Mouse (Mus musculus) c-Kit-positive CD71-positive TER-119-positive erythroid progenitor cells, embryonic 14.5 days (primary cell): Measurements from ENCODE around the gene Ipo4.

Experiments used
- DNase-seq: peaks from one replicate; pipeline ENCODE4 v3.0.0-alpha.2; 2013; ENCODE audit warnings: low spot score

The Ipo4 gene

DNA sequence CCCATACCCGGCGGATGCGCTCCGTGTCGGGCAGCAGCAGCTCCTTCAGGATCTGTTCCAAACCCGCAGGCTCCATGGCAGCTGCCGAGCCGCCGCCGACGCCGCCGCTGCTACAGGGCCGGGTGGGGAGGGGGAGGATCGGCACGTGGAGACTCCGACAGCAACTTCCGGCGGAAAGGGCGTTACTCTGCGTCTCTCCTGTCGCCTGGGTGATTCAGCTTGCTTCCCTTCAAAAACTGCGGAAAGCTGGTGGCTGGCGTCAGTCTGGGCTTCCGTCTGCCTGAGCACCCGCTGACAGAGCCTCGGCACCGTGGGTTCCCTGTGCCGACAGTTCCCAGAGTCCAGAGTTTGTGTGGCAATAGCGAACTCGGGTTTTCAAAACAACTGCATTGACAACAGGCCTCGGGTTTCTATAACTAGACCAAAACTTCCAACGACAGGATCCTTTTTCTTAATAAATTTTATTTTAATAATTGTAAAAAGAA is at the start of gene Ipo4:
Ipo4 (minus strand) TSS at position 435 of the 485 bp plus-strand sequence.
- peak; percentile 76 for DNase-seq

DNA sequence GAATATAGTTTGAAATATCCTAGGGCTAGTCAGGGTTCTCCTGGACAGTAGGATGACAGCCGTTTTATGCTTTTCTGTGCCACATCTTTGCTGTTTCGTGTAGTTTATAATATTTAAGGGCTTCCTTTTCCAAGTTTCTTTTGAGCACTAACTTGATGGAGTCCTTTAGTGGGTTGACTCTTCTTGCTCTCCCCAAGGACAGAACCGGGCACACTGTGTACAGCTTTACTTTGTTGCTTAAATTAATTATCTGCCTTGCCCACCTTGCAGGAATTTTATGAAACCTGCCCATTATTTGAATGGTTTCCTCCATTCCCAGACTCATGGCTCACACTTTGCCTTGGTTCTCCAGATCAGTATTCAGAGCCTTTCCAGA is 46.3 kb upstream of the Ipo4 start:
- DNase-seq: no peak

DNA sequence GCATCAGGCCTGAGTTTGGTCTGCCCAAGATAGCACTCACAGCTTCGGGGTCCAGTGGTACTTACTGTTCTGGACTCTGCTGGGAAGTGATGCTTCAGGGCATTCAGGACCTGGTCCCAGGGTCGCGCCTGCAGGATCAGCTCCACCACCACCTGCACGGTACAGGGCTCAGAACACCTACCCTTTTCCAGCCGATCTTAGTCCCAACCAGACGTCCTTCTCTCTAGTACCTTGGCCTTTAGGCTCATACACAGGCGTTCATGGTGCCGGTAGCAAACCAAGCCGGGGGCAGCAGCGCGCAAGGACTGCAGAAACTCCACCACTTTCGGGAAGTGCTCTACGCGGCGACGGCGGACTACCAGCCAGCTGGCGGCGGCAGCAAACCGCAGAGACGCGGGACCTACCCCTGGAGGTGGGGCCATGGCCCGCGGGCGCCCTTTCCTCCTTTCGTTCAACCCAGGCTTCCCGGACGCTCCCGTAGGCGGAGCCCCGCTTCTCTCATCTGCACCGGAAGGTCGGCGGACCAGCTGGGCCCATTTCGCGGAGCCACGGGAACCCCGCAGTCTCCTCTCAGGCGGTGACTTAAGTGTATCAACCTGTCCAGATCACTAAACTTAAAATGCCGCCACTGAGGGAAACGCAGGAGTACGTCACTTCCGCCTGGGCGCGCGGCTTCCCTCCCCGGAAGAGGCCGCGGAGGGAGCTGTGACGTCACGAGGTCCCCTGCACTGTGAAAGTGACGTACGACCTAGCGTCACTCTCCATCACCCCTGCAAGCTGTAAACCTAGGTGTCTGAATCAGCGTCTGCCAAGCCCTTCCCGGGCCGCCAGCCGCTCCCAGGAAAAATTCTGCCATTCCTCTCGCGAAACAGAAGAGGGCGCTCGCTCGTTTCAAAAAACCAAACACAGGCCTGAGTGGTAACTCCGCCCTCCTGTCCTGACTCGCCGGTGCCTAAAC is 45.7 kb upstream of the Ipo4 start, which contains the start of gene Tinf2:
Tinf2 (minus strand) TSS at position 661 of the 958 bp plus-strand sequence.
- peak; percentile 96 for DNase-seq

DNA sequence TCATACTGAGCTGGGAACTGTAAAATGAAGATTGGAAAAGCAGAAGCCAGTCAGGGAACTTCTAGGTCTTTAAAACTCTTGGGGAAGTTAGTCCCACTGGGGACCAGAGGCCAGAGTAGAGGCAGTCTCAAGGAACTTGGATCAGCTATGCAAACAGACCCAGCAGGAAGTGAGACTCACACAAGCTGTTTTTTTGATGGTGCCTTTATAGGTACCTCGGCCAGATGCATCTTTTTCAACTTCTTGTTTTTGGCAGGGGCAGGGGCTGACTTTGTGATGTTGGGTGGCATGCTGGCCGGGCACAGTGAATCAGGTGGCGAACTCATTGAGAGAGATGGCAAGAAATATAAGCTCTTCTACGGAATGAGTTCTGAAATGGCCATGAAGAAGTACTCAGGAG is 41.9 kb upstream of the Ipo4 start:
- DNase-seq: no peak

DNA sequence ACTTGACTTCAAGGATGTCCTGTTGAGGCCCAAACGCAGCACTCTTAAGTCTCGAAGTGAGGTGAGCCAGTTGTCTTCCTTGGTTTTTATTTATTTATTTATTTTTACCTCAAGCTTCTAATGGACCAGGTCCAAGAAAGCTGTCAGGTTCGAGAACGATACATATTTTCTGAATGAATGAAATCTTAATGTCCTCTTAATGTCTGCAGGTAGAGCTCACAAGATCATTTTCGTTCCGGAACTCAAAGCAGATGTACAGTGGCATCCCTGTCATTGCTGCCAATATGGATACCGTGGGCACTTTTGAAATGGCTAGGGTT is 36.9 kb upstream of the Ipo4 start:
- DNase-seq: no peak

DNA sequence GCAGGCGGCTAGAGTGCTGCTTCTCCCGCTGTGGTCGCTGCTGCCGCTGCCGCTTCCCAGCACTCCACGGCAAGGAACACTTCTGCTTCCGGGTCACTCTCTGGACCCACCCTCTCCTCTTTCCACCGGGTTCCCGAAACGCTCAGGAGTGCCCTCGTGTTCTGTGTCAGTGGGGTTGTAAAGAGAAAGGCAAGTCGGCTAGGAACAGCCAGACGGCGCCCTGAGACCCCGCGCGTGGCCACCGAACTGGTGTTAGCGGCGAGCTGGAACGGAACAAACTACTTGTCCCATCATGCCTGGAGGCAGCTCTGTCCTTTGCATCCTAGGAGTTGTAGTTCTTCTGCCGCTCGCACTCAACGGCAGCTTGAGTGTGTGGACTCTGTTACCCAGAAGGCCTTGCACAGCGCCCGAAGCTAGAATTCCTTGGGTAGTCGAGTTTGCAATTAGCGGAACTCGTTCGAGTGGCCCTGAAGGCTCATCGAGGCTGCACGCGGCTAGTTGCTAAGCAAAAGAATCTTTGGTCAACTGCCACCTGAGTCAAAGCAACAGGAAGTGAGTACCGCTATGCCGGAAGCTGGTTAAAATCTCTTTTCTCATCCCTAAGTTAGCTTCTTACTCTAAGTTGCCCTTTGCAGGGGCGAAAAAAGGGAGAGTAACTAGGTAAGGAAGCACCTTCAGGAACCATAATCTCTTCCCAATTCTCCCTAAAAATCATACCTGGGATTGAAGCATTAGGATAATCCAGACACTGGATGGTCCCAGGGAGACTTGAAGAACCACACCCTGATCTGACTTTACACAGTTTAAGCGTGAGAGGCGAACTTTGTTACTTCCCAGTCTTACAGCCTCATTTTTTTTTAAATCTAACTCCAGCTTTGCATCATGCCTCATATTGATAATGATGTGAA is 36.3 kb upstream of the Ipo4 start, which contains the start of the genes Gmpr2 and Nedd8:
Gmpr2 (plus strand) TSS at position 109 of the 908 bp plus-strand sequence.
Nedd8 (minus strand) TSS at position 292 of the 908 bp plus-strand sequence.
- DNase-seq: peak; percentile 90

DNA sequence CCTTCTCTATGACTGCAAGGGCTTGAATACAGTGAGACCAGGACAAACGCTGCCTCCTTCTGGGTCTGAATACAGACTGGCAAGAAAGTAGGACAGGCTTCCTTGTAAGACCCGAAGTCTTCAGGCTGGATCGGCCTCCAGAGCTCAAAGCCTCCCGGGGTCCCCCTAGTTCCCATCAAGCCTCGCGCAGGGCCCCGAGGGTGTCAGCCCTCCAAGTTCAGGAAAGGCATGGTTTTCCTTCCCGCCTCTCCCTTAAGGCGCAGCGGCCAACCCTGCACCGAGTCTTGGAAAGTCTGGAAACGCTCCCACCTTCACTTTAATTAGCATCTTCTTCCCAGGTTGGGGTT is 35.7 kb upstream of the Ipo4 start:
- DNase-seq: no peak

DNA sequence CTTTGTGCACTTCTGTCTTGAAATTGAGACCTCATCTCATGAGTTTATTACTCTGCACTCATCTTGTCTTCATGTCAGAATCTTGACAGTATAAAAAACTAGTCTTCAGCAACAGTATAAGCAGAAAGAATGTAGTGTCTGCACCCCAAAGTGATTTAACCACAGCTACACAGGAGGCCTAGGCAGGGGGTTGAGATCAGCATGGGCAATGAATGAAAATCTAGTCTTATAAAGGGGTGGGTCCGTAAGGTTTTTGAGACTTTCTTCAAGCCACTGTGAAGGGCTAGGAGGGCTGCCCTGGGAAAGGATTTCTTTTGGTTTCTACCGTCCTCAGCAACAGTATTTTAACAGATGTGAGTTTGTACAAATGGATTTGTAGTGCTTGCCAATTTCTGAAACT is 24.9 kb upstream of the Ipo4 start:
- no peak for DNase-seq

DNA sequence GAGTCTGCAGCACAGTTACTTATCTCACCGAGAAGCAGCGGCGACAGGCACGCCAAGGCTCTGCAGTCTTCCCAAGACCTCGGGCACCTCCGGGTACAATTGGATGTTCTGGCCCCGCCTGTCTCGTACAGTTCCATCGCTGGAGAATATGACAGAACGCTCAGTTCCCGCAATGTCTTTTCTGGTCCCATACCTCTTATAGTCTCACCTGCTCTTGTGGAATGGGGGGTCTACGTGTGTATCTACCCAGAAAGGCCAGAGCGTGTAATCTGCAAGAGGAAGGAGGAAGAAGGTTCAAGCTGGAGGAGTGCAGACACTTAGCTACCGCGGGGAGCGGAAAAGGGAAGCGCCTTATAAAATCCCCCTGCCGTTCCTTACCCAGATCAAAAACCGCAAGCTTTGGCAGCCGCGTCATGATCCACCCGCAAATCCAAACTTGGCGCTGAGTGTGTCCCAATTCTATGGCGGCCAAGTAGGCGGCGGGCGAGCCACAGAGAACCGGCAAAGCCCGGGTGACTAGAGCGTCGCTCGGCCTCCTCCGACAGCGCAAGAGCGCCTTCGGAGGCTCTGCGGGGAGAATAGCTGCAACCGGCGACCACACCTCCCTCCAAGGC is 24.3 kb upstream of the Ipo4 start, which contains the start of gene Mdp1:
Mdp1 (minus strand) TSS at position 549 of the 614 bp plus-strand sequence.
- peak; percentile 81 for DNase-seq

DNA sequence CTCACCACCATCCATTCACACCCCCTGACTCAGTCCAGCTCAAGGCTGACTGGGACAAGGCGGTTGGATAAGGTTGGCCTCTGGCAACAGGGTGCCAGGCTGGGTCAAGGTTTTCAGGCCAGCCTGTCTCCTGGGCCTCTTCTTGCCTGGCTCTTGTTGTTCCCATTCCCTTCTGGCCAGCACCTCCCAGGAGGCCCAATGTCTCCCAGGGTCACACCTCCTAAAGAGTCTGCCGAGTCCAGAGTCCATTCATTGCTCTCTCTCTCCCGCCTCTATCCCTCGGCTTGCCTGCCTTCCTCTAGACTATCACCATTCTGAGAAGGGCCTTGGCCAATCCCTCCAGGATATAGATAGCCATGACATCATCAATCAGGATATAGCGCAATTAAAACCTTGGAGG is 22.3 kb upstream of the Ipo4 start:
- no peak for DNase-seq

DNA sequence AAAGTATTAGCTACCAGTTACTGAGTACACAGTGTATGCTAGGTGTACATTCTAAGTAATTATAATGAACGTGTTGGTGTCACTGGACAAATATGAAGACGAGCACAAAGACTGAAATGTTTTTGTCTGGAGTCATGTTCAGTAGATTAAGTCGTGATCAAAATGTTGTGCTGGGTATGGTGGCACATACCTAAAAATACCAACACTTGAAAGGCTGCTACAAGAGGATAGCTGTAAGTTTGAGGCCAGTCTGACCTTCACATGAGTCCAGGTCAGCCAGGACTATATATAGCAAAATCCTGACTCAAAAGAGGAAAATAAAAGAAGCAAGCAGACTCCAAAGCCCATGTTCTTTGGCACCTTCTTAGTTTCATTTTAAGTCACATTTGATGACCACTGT is 21.2 kb upstream of the Ipo4 start:
- no peak for DNase-seq

DNA sequence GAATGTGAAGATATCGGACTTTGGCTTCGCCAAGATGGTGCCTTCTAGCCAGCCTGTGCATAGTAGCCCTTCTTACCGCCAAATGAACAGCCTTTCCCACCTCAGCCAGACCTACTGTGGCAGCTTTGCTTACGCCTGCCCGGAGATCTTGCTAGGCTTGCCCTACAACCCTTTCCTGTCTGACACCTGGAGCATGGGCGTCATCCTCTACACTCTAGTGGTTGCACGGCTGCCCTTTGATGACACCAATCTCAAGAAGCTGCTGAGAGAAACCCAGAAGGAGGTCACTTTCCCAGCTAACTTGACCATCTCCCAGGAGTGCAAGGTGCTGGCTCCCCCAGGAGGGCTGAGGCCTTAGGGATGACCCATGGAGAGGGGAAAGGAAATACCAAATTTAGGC is 15.8 kb upstream of the Ipo4 start:
- DNase-seq: no peak

DNA sequence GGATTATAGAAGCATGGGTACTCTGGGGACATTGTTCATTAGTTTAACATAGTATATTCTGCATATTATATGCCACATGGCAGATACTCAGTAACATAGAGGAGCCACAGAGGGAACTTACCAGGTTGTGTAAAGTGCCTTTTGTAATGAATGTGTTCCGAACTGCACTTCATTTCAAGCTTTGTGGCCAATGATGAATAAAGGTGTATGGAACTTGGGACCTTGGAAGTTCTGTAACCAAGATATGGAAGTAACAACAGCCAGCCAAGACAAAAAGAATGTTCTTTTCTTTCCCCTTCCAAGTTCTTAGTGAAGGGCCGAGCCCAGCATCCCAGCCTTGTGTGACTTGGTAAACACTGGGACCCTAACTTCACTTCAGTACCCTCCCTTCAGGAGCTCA is 14.1 kb upstream of the Ipo4 start, which contains the start of gene Tssk4:
Tssk4 (plus strand) TSS at position 301 of the 400 bp plus-strand sequence.
- no peak for DNase-seq

DNA sequence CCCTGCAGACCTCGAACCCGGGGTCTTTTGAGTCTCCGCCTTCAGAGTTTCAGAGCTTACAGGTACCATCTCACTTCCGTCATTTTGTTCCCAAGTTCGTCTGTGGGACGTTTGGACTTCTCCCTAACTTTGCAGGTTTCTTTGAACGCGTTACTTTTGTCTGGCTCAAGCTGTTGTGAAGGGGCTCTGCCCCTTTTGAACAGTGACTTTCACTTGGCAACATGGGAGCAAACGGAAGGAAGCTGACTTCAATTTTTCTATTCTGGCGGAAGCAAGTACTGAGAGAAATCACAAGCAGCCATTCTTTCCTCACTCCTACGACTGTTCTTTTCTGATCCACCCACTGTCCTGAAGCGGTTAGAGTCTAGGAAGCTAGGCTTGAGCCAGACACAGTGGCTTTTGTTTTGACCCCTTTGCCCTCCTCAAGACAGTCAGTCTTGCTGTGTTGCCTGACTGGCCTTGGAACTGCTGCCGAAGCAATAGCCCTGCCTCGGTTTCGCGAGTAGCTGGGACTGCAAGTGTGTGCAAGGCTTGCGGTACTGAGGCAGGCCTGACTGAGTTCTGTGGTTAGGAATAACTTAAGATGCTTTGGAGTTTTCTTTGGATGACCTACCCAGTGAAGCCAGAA is 8.6 kb upstream of the Ipo4 start:
- DNase-seq: no peak

DNA sequence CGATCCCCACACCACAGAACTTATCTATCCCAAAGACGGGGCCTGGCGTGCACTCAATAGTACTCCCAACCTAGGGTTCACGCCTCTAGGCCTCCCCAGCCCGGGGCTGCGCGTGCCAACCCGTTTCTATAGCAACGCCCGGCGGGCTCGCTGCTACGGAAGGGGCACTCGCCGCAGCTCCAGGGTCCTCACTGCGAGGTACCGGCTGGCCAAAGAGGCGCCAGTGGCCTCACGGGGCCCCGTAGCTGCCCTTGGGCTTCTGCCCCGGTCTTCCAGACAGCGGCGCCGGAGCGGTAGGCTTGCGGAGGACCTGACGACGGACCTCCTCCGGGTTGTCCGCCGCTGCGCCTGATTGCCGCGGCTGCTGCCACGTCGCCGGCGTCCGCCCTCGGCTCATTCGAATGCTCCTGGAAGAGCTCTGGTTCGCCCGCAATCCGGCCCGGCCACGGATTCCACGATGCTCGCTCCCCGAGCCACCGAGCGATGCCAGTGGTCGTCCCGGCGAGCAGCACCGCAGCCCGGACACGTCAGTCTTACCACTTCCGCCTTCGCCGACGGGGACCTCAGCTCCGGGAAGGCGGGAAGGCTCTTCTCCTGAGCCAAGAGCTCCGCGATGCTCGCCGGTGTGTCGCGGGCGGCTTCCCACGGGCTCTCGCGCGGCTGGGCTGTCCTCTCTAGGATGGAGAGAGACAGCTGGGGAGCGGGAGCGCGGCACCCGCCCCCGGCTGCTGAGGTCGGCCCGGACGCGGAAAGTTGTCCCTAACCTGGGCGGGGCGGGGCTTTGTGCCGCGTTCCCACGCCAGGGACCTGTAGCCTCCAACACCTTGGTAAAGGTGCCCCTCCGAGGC is 7.5 kb upstream of the Ipo4 start, which contains the start of gene Tm9sf1:
Tm9sf1 (minus strand) TSS at position 747 of the 848 bp plus-strand sequence.
- DNase-seq: peak; percentile 75

DNA sequence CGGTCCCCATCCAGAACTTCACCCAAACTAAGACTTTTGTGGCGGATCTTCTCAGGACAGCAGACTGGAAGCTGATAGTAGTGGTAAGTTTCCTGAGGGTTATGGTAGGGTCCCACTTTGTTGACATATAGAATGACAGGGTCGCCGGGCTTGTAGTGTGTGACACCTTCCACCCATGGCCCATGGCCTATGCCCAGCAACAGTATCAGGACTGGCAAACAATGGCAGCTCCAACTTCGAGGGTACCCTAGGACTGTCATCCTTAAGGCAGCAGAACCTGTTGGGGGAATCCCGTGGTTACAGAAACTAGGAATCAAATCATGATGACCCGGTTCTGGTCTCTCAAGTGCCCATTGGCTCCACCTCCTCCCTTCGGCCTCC is 6.9 kb upstream of the Ipo4 start:
- no peak for DNase-seq

DNA sequence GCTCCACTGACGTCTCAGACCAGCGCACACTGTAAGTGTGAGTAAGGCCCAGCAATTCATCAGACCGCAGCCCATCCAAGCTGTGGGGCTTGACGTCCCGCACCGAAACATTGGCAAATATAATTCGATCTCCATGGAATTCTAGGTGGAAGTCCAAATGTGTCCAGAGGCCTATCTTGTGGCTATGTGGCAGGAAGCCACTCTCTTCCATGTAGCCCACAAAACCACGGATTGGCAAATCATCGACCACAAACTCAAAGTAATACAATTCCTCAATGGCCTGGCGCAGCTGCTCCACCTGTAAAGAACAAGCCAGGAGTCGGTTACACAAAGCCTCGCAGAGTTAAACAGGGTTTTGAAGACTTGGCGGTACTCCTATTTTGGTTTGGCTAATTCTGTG is 5.5 kb upstream of the Ipo4 start:
- DNase-seq: no peak

DNA sequence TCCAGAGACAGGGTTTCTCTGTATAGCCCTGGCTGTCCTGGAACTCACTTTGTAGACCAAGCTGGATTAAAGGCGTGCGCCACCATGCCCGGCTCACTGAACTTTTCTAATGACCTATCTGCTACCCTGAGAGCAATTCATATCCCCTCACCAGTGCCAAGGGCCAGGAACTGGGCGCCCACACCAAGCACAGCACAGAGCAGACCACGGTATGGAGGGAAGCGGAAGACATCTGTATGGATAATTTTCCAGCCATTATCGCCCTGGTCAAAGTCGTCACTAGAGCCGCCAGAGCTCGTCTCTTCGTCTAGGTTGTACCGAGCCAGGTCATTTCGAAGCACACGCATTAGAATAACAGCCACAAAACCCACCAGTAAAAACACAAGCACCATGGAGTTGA is 5.1 kb upstream of the Ipo4 start:
- DNase-seq: no peak

DNA sequence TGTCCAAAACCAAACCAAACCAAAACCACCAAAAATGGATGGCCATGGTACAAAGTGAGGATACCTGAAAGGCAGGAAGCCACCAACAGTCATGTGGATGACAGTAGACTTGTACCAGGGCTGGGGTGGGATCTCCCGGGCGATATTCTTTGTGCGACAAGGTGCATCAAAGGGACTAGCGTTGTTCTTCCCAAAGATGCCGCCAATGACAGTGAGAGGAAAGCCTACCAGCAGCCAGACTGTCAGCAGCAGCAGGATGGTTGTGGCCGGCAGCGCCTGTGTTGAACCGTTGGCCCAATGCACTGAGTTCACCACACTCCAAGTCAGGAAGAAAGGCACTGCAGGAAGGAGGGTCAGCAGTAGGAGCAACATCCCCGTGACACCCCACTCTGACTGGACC is 2.0 kb upstream of the Ipo4 start, which contains the start of gene Gm49378:
Gm49378 (minus strand) TSS at position 101 of the 400 bp plus-strand sequence.
- no peak for DNase-seq

DNA sequence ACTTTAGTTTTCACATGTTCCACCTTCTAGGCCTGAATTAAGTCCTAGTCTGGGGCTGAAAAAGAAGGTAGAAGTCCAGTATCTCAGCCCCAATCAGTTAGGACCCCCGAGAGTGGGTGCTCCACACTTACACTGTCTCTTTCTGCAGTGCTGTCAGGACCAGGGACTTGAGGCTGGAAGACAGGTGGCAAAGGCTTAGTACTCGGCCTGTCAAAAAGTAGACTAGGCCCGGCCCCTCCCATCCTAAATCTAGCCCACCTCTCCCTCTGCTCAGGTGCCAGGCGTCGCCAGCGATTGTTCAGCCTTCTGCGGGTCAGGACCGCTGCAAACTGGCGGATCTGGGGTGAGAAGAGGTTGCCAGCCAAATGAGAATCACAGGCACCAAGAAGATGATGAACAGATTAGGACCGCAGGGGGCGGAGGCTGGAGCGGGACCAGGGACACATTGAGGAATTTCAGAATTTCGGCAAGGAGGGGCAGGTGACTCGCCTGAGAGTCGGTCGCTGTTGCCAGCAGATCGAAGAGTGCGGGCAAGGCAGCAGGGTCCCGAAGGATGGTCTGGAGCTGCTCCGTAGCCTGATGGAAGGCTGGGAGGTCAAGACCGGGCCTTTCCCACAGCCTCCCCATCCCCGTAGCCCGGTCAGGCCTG is 759 bp downstream of the Ipo4 start:
- no peak for DNase-seq
